Mouse (Mus musculus): ENCODE measurements around the gene Cmtm5.
"Not testable (repeated sequence)": the region's sequence is repeated elsewhere in the genome, so short reads cannot be mapped to it uniquely, and the experiment has no call there.

The Cmtm5 gene

GRCm38 (mm10) chr14:54960769-54961168 is 24.7 kb downstream of the Cmtm5 start:
- DNase-seq, result no peak

GRCm38 (mm10) chr14:54961487-54961886 is 25.4 kb downstream of the Cmtm5 start:
- DNase-seq, result no peak

DNA sequence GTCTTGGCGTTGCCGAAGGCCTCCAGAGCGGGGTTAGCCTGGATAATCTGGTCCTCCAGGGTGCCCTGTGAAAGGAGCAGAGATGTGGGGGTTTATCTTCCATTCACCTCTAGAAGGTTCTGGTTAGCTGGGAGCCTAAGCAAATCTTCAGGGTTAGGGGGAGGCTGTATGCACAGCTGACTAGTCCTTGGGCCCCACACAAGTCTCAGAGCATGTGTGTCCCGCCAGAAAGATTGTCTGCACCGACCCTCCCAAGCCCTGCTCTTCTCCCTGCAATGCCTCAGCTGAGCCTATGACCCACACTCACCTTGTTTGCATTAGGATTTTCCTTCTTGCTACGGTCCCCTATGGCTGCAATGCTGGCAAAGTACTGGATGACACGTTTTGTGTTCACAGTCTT is 26.7 kb downstream of the Cmtm5 start:
- DNase-seq, result no peak

- no peak for DNase-seq
These were observed 27.7 kb downstream of the Cmtm5 start for GRCm38 (mm10) chr14:54963727-54964126.

GRCm38 (mm10) chr14:54965044-54965443 is 29.0 kb downstream of the Cmtm5 start:
- no peak for DNase-seq

DNA sequence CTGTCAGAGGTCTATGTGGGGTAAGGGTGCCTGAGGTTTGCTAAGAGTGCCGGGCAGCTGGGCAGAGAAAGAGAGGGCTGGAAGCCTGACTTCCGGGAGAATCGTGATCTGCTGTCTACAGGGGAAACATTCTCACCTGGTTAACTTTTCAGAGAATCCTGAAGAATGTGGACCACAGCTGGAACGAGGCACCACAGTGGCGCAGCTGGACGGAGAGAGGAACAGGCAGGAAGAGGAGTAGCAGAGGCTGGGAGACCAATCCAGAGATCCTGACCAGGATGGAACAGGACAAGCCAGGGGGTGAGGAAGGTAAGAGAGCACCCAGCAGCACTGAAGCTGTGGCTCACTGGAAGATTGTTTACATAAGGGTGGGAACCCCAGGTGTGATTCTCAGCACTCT is 29.6 kb downstream of the Cmtm5 start:
- no peak for DNase-seq

DNA sequence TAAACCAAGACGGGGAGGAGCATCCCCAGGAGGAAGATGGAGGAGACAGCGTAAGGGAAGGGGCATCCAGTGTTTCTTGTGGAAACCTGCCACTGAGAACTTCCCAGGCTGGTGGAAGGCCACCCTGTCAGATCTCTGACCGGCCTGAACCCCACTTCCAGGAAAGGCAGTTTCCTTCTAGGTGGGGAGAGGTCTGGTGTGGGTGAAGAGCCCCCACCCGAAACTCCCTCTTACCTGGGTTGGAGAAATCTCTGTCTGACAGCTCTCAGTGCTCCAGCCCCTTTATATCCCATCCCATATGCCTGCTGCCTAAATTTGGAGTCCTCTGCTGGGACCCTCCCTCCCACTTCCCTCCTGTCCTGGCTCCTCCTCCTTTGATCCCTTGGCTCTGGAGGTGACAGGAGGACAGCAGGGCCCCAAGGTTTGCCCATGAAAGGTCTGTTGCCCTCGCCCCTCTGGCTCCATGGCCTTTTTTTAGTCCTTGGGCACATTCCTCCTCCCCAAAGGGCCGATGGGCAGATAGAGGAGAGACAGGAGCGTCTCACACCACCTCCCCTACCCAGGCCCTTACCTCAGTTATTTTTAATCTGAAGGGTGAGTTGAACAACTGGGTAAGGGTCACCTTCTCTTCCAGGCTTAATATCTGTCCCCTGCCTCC is 30.4 kb downstream of the Cmtm5 start, which contains the start of gene Myh6:
Gene Myh6 (minus strand): TSS at position 608 of the 658 bp plus-strand sequence.
- DNase-seq, result no peak

DNA sequence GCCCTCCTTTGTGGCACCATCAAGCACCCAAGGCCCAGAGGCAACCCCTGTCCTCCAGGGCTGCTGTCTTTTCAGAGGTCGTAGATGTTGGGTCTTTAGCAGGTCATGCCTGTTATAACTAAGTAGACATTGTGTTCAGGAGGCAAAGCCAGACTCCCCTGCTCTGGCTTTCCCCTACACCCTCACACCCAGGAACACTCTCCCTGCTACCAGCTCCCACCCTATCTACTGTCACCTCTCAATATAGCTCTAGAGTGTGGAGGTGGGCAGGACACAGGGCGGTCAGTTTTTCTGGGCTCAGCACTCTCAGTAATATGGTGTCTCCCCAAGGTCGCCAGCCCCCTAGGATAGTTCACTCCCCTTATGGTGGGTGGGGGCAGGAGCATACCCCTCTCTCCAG is 31.8 kb downstream of the Cmtm5 start:
- DNase-seq, result no peak

DNA sequence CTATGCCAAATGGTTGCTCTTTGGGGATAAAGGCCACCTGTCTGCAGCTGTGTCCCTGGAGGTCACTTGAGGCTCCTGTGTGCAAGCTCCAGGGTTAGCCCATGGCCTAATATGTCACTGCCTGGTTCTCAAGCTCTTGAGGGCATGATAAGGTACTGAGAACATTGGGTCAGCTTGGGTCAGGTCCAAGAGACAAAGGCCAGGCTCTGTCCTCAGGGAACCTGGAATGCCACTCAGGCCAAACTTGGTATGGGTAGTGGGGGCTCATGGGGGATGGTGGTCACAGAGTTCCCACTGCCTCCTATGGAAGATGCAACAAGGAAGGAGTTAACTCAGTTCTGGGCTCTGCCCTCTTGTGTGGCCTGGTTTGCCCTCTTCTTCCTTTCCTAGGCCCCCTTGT is 32.3 kb downstream of the Cmtm5 start:
- DNase-seq, result no peak

- DNase-seq, result not testable (repeated sequence)
These were observed 36.7 kb downstream of the Cmtm5 start for GRCm38 (mm10) chr14:54972786-54973185.

DNA sequence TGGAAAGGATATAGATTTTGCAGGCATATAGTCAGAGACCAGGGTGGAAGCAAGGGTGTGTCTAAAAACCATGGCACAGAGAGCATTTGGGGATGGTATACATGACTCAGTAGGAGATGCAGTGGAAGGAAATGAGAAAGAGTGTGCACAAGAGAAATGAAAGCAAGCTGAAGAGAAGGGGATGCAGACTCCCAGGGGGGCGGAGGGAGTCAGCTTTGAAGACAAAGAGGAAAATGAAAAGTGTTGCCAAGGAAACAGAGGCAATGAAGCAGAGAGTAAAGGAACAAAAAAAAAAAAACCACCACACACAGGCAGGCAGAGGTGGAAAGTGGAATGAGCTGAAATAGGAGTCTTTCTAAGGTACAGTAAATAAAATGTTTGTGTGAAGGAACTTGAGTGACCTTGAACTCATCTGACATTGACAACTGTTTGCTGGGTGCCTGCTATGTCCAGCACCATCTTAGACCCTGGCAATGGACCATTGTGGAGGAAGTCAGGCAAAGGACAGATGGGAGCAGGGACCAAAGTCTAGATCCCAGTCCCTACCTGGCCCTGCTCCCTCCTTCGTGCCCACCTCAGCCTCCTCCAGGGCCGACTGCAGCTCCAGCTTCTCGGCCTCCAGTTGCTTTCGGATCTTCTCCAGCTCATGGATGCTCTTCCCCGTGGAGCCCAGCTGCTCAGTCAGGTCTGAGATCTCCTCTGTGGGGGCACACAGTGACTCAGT is 38.2 kb downstream of the Cmtm5 start:
- DNase-seq, result no peak

GRCm38 (mm10) chr14:54976633-54977032 is 40.6 kb downstream of the Cmtm5 start, which contains the start of gene Gm17428:
TSS of gene Gm17428 (plus strand) at chr14:54976933.
- no peak for DNase-seq

GRCm38 (mm10) chr14:54978664-54979063 is 42.6 kb downstream of the Cmtm5 start:
- no peak for DNase-seq

DNA sequence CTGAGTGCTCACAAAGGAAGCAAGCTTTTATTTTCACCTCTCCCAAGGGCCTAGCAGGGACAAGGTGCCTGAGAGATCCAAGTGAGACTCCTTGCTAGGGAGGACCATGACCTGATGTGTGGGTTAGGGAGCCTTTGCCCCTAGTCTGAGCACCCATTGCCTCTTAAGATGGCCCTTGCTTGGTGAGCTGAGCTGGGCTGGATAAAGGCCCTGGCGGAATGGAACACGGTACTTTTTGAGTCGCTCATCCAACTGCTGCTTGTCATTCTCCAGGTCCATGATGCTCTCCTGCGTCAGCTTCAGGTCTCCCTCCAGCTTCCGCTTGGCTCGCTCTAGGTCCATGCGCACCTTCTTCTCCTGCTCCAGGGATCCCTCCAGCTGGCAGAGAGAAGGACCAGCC is 45.9 kb downstream of the Cmtm5 start:
- DNase-seq, result no peak

- DNase-seq, result not testable (repeated sequence)
These were observed 52.4 kb downstream of the Cmtm5 start for GRCm38 (mm10) chr14:54988350-54988874.

All from liver (tissue).